Mouse (Mus musculus) C2C12 (cell line): Measurements from ENCODE around the gene Agxt. TPM values are rescaled to one million over a fixed set of nuclear protein-coding genes. Genes with fewer than 3 reads are reported as not detected.

ENCODE experiments used
- H3K27me3 ChIP-seq: one replicate; pipeline ENCODE4 v1.6.1; 2011; ENCODE audit not compliant: control insufficient read depth, insufficient read depth, insufficient read length
- H3K36me3 ChIP-seq: one replicate; pipeline ENCODE4 v1.6.1; 2011; ENCODE audit not compliant: control insufficient read depth, insufficient read depth
- H3K4me3 ChIP-seq: one replicate; pipeline ENCODE4 v1.5.1; 2011; ENCODE audit warnings: mild to moderate bottlenecking, control low read depth; ENCODE audit not compliant: poor library complexity, insufficient read depth, severe bottlenecking
- H3K79me2 ChIP-seq: one replicate; pipeline ENCODE4 v1.6.1; 2011; ENCODE audit not compliant: control insufficient read depth, insufficient read depth
- H3K79me3 ChIP-seq: one replicate; pipeline ENCODE4 v1.6.1; 2011; ENCODE audit warnings: low read depth, control low read depth
- H3ac ChIP-seq: one replicate; pipeline ENCODE3; 2011; ENCODE audit warnings: low read depth; ENCODE audit not compliant: control insufficient read depth, insufficient read length
- CEBPB ChIP-seq: IDR thresholded peaks from one replicate; pipeline ENCODE4 v1.6.1; 2011; ENCODE audit warnings: low read depth, mild to moderate bottlenecking, control low read depth, moderate library complexity
- CTCF ChIP-seq: IDR thresholded peaks from one replicate; pipeline ENCODE4 v1.5.1; 2011; ENCODE audit not compliant: control insufficient read depth, insufficient read depth, insufficient read length
- FOSL1 ChIP-seq: IDR thresholded peaks from one replicate; pipeline ENCODE4 v1.8.0; 2011; ENCODE audit warnings: mild to moderate bottlenecking, low read length; ENCODE audit not compliant: poor library complexity, insufficient read depth, severe bottlenecking
- MAX ChIP-seq: IDR thresholded peaks from one replicate; pipeline ENCODE4 v1.6.1; 2011; ENCODE audit warnings: mild to moderate bottlenecking, control low read depth
- MYOD1 ChIP-seq: IDR thresholded peaks from one replicate; pipeline ENCODE4 v1.6.1; 2011; ENCODE audit warnings: low read depth; ENCODE audit not compliant: control insufficient read depth, insufficient read length
- MYOG ChIP-seq: IDR thresholded peaks from one replicate; pipeline ENCODE4 v1.6.1; 2011; ENCODE audit not compliant: control insufficient read depth, insufficient read length; ENCODE audit errors: extremely low read depth
- USF1 ChIP-seq: IDR thresholded peaks from one replicate; pipeline ENCODE4 v1.6.1; 2011; ENCODE audit warnings: low read depth, mild to moderate bottlenecking, control low read depth, moderate library complexity
- polyA plus RNA-seq: library from polyadenylated mRNA; unstranded; fragments of >200 nt; fragmentation: generic; extraction: Trizol; gene quantifications from one replicate; pipeline ENCODE4 v1.2.1, GENCODE M21; 2012; ENCODE audit warnings: missing spikeins

Agxt gene
- polyA plus RNA-seq, 1 experiment: not detected

GRCm38 (mm10) chr1:93162588-93162987, 27.5 kb downstream of the Agxt start:
- H3K79me3 ChIP-seq: no peaks in the 10 kb centered on the region
- H3K36me3 ChIP-seq: no peaks in the 10 kb centered on the region
- no peak overlapping the region for H3ac ChIP-seq
- no peak overlapping the region for H3K4me3 ChIP-seq
- H3K79me2 ChIP-seq: no peaks in the 10 kb centered on the region
- H3K27me3 ChIP-seq: no peaks in the 10 kb centered on the region
- TF ChIP-seq MAX (no peak), MYOG (no peak), MYOD1 (no peak), CEBPB (no peak), CTCF (no peak), FOSL1 (no peak), USF1 (no peak)

DNA sequence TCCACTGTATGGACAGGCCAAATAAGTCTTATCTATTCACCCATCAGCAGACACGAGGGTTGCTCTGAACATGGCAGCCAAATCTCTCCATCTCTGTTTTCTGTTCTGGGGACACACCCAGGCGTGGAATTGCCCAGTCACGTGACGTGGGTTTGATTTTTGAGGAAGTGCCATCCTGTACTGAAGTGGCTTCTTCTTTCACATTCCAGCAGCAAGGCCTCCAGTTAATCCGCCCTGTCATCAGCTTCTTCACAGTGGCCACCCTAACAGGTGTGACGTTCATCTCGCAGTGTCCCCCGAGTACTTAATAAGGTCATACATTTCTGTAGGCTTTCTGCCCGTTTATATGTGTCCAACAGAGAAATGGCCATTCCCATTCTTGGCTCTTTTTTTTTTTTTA, 30.4 kb downstream of the Agxt start:
- no peak overlapping the region for H3K4me3 ChIP-seq
- no peak overlapping the region for H3ac ChIP-seq
- TF ChIP-seq MAX: no peak
- TF ChIP-seq MYOG: no peak
- no peak for TF ChIP-seq FOSL1
- TF ChIP-seq USF1: peak; percentile 96
- TF ChIP-seq CTCF: no peak
- no peak for TF ChIP-seq CEBPB
- peak; percentile 70 for TF ChIP-seq MYOD1
- H3K27me3 ChIP-seq: no peaks in the 10 kb centered on the region
- H3K79me2 ChIP-seq: no peaks in the 10 kb centered on the region
- H3K79me3 ChIP-seq: no peaks in the 10 kb centered on the region
- no peaks in the 10 kb centered on the region for H3K36me3 ChIP-seq

- Histone ChIP-seq H3ac (no peak overlapping the region), H3K4me3 (no peak overlapping the region), H3K79me2 (no peaks in the 10 kb centered on the region), H3K36me3 (no peaks in the 10 kb centered on the region), H3K79me3 (no peaks in the 10 kb centered on the region), H3K27me3 (no peaks in the 10 kb centered on the region)
- TF ChIP-seq MAX: peak; percentile 23
- no peak for TF ChIP-seq MYOD1
These were observed 31.5 kb downstream of the Agxt start for GRCm38 (mm10) chr1:93166346-93167079.

DNA sequence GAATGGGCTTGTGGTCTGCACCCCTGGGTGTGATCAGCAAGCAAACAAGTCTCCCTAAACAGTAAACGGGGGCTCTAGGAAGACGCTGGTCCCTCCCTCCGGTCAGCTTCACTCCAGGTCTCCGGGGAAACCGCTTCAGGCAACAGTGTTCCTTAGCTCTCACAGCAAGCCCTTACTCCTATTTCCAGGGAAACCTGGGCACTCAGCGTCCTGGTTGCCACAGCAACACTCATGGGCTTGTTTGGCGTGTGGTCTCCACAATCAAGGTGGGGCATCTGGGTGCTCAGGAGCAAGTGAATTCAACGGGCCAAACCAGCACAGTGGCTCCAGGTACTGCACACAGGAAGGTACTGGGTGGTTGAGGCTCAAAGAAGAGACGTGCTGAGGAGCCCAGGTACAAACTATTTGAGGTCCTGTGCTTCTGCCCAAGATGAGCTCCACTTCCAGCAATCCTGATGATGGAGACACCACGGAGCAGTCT, 33.3 kb downstream of the Agxt start, which contains the start of gene Crocc2:
Gene Crocc2 (plus strand): TSS at position 431 of the 481 bp plus-strand sequence.
- H3ac ChIP-seq: no peak within 1 kb of the TSS

DNA sequence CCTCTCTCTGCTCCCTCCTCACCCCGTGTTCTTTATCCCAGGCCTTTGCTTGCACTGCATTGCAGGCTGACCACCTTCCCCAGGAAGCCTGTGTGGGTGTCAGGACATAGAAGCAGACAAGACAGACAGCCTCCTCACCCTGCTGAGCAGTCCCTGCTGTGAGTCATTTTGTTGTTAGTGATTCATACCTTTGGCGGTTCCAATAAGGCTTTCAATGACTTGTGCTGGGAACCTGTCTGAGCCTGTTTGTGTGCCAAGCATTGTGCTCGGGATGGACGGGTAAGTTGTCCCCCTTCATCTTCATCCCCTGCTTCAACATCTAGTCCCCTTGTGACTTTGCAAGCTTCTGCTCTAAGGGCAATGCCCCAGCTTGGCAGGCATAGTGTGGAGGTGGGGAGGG, 38.6 kb downstream of the Agxt start:
- Histone ChIP-seq H3K79me3 (no peaks in the 10 kb centered on the region), H3K4me3 (no peak overlapping the region), H3ac (no peak overlapping the region), H3K27me3 (no peaks in the 10 kb centered on the region), H3K36me3 (no peaks in the 10 kb centered on the region), H3K79me2 (no peaks in the 10 kb centered on the region)
- TF ChIP-seq FOSL1 (peak; percentile 81), MYOG (no peak), CTCF (no peak)

More for the DNA sequence above, 33.3 kb downstream of the Agxt start, which contains the start of gene Crocc2:
- TF ChIP-seq MAX: no peak
- TF ChIP-seq FOSL1: no peak
- TF ChIP-seq MYOG: no peak
- TF ChIP-seq CEBPB: no peak
- no peak for TF ChIP-seq CTCF
- TF ChIP-seq USF1: no peak
- no peak for TF ChIP-seq MYOD1
- H3K79me2 ChIP-seq: no peaks in the 10 kb centered on the region
- H3K36me3 ChIP-seq: no peaks in the 10 kb centered on the region
- H3K27me3 ChIP-seq: no peaks in the 10 kb centered on the region
- no peaks in the 10 kb centered on the region for H3K79me3 ChIP-seq
- H3K4me3 ChIP-seq: no peak within 1 kb of the TSS

DNA sequence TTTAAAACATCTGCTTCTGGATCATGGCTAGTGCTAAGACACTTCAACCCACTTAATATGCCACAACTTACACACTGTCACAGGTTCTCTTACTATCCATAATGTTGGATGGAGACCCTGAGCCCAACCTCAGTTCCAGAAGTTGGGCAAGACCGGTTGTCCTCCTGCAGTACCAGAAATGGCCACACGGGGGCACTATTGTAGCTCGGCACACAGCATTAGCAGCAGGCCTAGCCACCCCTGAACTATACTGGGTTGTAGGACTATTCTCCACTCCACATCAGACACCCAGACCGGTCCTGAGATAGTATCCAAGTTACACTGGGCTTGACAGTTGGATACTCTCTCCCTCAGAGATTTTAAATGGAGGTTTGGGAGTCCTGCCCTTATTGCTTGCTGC, 39.4 kb downstream of the Agxt start:
- H3K27me3 ChIP-seq: no peaks in the 10 kb centered on the region
- no peak overlapping the region for H3ac ChIP-seq
- no peak overlapping the region for H3K4me3 ChIP-seq
- no peaks in the 10 kb centered on the region for H3K36me3 ChIP-seq
- no peaks in the 10 kb centered on the region for H3K79me2 ChIP-seq
- TF ChIP-seq CTCF (peak; percentile 86), MAX (no peak), MYOG (no peak), FOSL1 (no peak), USF1 (no peak), CEBPB (peak; percentile 66), MYOD1 (no peak)
- no peaks in the 10 kb centered on the region for H3K79me3 ChIP-seq
